Mouse (Mus musculus): ENCODE results near the gene Gm17387.
"Not testable (repeated sequence)": the region's sequence is repeated elsewhere in the genome, so short reads cannot be mapped to it uniquely, and the experiment has no call there.

The Gm17387 gene

DNA sequence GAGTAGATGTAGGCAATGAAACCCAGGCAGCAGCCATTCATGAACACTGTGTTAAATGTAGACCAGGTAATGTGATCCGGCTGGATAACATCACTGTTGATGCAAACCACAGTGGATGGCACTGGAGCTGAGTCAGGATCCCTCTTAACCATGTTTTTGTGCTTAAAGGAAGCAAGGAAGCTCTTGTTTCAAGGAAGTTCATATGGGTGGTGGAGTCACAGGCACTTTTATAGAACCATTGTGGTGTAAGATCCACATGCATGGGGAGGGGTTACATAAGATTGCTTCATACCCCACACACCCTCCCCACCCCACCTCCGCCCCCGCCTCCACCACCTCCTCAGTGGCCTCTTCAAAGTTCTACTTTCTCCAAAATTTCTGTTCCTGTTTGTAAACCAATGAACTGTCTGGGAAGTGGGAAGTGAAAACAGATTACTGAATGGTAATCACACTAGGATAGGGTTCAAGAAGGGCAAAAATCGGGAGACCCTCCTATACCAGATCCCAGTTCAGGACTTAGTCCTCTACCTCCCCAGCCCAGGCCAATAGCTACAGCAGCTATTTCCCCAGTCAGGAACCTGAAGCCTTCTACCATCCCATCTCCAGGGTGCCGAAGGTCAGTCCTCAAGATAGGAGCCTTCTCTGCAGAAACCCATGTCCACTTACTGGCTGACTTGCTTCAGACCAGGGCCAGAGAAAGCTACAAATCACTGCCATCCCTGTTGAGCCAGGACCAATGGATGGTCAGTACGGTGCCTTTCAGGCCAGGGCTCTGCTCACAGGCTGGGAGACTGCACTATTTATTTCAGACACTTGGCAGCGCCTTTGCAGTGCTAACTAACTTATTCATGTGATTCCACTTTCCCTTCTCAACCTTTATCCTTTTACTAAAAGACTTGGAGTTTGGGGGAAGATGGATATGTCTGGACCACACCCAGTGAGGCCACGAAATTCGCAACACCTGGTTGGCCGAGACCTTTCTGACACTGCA, 11.9 kb upstream of the Gm17387 start:
- no peak for DNase-seq

GRCm38 (mm10) chr7:141017824-141018223, 11.1 kb upstream of the Gm17387 start, which contains the start of gene Ifitm6:
Gene Ifitm6, minus strand, starts transcription at chr7:141017924.
- not testable (repeated sequence) for DNase-seq

DNA sequence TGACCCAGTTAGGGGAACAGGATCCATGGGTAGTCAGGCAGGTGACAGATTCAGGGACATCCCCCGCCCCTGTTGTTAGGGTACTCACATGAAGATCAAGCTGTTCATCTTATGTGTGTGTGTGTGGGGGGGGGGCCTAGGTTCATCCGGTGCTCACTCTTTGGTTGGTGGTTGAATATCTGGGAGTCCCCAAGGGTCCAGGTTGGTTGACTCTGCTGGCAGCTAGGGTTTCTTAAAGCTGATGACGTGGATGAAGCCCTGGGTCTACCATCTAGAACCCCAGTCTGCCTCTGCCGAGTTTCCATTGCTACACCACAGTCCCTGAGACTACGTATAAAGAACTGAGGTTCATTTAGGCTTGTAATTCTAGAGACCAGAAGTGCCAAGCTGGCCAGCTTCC, 9.9 kb upstream of the Gm17387 start:
- no peak for DNase-seq

DNA sequence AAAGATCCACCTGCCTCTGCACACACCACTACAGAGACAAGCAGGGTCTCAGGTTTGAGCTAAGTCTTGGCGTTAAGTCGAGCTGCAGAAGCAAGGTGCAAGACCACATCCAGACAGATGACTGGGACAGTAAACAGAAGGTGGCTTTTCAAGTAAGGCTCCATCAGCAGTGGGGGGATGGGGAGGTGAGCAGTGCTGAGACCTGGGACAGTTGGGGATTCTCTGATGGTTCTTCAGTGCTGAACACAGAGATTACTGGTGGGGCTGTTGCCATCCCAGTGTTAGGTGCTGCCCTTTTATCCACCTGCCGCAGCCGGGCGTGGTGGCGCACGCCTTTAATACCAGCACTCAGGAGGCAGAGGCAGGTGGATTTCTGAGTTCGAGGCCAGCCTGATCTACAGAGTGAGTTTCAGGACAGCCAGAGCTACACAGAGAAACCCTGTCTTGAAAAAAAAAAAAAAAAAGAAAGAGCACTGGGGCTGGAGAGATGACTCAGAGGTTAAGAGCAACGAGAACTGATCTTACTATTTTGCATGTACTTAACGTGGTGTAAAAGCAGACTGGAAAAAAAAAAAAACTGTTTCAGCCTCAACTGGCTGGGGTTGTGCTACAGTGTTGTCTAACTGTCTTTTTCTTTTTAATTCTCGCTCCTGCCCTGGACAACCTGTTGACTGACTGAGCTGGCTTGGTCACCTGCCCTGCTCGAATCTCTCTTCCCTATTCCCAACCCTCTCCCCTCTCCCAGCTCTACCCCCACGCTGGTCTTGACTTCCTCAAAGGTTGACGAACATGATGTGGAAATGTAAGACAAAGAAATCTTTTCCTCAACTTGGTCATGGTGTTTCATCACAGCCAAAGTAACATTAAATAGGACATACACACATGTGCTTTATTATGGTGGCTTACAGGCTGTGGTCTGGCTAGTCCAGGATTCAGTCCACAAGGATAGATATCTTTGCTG, 7.2 kb upstream of the Gm17387 start:
- DNase-seq: no peak

GRCm38 (mm10) chr7:141024865-141025838, 3.8 kb upstream of the Gm17387 start:
- no peak for DNase-seq

- DNase-seq: no peak
Observed at GRCm38 (mm10) chr7:141026097-141026739, 2.7 kb upstream of the Gm17387 start.

DNA sequence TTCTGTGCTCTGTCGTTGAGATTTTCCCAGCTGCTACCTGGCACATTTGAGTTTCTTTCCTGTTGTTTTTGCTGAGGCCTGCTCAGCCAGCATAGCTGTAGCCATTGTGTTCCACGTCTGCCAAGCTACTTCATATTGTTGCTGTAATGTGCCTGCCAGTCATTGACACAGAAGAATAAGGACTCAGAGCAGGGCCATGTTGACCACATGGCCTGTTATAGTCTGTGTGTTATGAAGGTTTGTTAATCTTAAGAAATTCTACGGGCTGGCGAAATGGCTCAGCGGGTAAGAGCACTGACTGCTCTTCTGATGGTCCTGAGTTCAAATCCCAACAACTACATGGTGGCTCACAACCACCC, 2.2 kb upstream of the Gm17387 start:
- DNase-seq: no peak

DNA sequence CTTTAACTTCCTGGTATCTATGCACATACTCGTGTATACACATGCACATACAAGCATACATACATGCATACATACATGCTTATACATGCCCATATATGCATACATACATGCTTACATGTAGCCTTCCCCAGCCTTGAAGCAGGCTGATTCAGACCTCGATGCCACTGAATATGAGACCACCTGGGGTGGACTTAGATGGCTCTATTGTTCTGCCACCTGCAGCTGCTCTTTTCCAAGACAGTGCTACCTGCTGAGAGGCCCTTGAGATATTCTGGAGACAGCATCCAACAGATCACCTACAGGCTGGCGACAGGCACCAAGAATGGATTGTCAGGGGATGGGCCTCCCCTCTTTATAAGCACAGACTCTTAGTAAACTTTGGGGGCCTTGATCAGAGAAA, 1.5 kb downstream of the Gm17387 start:
- no peak for DNase-seq

DNA sequence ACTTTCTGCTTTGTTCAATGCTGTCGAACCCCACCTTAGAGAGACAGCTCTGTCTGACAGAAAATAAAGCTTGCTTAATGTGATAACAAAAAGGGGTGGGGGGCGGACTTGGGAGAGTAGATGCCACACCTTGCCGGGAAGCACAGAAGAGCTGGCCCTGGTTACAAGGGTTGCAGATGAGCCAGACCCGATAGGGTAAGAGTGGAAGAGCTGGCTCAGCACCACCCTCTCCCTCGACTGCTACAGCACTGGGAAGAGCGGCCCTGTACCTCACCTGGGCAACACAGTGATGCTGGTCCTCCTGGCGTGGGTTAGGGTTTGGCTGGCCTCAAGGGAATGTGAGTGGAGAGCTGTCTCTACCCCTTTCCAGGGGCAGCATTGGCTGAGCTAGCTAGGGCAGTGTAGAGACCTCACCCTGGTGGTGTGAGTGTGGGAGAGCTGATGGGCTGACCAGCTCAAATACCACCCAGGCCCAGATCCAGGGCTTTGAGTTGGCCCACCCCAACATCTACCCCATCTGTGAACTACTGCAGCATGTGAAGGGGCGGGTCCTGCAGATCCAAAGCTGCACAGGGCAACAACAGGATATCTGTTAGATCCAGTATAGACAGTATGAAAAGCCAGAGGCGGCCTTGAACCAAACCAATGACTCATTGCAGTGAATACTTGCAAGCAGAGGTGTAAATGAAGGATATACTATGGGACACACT, 3.7 kb downstream of the Gm17387 start:
- DNase-seq: no peak

DNA sequence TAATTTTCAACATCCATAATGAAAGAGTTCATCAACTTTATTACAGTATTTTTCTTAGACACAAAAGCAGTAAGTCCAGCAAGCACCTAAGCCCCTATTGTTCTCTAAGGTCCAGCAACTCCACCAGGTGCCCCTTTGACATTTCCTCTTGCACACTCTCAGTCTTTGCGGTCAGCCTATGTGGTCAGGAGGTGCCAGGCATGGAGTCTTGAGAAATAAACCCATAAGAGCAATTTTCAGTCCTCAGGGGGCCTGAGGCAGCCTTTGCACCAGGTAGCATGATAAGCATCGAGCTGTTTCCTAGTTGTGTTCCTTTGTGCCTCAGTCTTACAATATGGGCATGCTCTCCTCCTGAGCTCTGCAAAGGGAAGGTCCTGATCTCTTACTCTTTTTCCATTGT, 7.7 kb downstream of the Gm17387 start:
- DNase-seq: not testable (repeated sequence)

GRCm38 (mm10) chr7:141038090-141039032, 9.4 kb downstream of the Gm17387 start:
- DNase-seq: no peak

DNA sequence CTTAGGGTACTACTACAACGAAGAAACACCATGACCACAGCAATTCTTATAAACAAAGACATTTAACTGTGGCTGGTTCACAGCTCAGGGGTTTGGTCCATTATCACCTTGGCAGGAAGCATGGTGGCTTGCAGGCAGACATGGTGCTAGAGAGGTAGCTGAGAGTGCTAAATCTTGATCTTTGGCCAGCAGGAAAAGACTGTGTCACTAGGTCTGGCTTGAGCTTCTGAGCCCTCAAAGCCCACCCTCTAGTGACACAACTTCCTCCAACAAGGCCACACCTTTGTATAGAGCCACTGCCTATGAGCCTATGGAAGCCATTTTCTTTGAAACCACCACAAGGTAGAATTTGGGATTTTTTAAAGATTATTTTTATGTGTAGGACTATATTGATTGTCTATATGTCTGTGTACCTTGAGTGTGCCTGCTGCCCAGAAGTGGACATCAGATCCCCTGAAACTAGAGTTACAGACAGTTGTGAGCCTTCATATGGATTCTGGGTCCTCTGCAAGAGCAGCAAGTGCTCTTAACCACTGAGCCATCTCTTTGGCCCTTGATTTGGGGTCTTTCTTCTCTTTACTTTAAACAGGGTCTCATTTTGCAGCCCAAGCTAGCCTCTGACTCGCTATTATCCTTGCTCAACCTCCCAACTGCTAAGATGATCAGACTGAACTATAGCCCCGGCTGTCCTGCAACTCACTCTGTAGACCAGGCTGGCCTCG, 10.6 kb downstream of the Gm17387 start:
- DNase-seq: no peak

GRCm38 (mm10) chr7:141040867-141041606, 12.1 kb downstream of the Gm17387 start:
- DNase-seq: no peak

DNA sequence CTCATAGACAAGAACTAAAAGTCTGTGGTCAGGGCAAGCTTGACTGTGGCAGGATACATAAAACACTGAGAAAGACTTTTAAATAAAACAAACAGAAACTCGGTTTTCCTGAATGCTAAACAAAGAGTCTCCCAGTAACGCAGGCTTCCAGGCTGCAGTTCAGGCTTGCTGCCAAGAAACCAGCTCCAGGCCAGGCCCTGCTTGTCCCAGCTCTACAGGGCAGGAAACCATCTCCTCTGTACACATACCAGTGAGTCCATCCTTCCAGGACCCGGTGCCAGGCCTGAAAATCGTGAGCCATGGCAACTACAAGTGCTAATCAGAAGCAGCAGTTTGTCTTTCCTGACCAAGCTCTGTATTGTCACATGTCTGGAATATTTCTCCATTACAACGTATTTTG, 12.7 kb downstream of the Gm17387 start:
- DNase-seq: no peak

- no peak for DNase-seq
Observed at GRCm38 (mm10) chr7:141042539-141042938, 13.6 kb downstream of the Gm17387 start.

- no peak for DNase-seq
Observed at GRCm38 (mm10) chr7:141046931-141047580, 18.1 kb downstream of the Gm17387 start.

DNA sequence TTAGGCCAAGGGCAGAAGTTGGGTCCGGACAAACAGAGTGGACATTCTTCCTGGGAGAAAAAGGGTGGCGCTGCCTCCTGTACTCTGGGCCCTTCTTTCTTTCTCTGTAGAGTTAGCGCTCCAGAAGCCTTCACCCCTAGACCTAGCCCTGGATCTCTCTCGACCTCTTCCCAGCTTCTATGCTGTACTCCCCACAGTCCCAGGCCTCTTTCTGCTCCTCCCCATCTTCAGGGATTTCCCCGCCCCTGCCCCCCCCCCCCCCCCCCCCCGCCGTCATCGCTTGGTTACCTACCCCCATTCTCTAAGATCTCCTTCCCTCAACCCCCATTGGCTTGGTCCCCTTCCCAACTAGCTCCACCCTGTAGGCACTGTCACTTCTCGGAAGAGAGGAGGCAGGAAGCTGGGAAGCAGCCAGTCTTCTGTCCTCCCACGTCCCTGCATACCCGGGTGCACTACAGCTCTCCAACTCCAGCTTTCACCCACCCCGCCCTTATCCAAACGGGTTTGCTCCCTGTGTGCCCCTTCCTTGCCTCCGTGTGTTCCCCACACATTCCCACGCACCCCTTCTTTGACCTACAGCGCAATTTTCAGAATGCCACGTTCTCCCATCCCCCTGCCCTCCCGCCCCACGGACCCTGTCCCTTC, 18.8 kb downstream of the Gm17387 start:
- no peak for DNase-seq
